Mouse (Mus musculus) liver, postnatal 0 days (tissue): ENCODE data around the gene Fam126a.

Experiments used
- CTCF ChIP-seq: sonication (generic); IDR thresholded peaks from 2 replicates; pipeline ENCODE4 v1.5.1; 2016; ENCODE audit warnings: antibody characterized with exemption, low read depth
- EP300 ChIP-seq: IDR thresholded peaks from 2 replicates; pipeline ENCODE4 v1.6.1; 2016; ENCODE audit warnings: antibody characterized with exemption, low read depth, mild to moderate bottlenecking

GRCm38 (mm10) chr5:24023226-24023625, 7.3 kb downstream of the Fam126a start:
- no peak for TF ChIP-seq EP300
- TF ChIP-seq CTCF, result no peak
